Mouse (Mus musculus) gastrocnemius, postnatal 36 days (tissue): ENCODE measurements around the gene Tmem164. TPM values are rescaled to one million over a fixed set of nuclear protein-coding genes. Genes with fewer than 3 reads are reported as not detected.
"Not testable (repeated sequence)": the region's sequence is repeated elsewhere in the genome, so short reads cannot be mapped to it uniquely, and the experiment has no call there.

ENCODE experiments used
- DNase-seq, 2 experiments: peaks; one replicate each; pipeline ENCODE4 v3.0.0; 2022
- intact Hi-C: fragments of 180-260 bp; cut with DNase I; formaldehyde crosslinking; loops from one replicate; pipeline ENCODE4 v1.15.1; 2025
- long read RNA-seq, 2 experiments: library from polyadenylated mRNA; stranded (forward); transcript quantifications; one replicate each; pipeline ENCODE4 v2.0.0; 2021
- total RNA-seq, 2 experiments: library from RNA; stranded (reverse); gene quantifications; 2 replicates each; pipeline ENCODE4 v1.2.3; 2021

Gene Tmem164
- total RNA-seq = 1 to 10 TPM; 2.4 to 2.6 TPM
- long read RNA-seq, experiment 1 = 0 reads
- long read RNA-seq, experiment 2, partial matches to known transcripts = 1 of 3 reads
- long read RNA-seq, experiment 2, other reads (novel, unspliced or antisense) = 2 of 3 reads

DNA sequence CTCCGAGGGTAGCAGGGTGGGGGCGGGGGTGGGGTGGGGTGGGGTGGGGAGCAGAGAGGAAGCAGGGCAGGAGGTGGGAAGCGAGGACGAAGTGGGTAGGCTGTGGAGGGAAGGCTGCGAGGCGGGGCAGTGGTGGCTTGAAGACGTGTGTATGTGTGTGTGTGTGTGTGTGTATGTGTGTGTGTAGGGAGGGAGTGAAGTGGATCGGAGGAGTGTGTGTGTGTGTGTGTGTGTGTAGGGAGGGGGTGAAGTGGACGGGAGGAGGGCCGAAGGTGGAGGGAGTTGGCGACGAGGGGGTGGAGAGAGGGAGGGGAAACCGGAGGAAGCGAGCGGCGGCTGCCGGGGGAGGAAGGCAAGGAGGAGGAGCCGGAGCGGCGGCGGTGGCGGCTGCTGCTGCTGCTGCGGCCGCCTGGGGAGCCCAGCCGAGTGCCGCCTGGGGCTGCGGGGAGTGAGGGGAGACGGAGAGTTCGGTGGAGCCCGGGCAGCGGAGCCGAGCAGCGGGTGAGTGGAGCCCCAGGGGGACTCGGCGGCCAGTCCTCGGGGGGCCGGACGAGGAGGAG is at the start of gene Tmem164:
Gene Tmem164, plus strand, starts transcription at position 351 of the 560 bp plus-strand sequence.
- intact Hi-C loops = no loop called here
- peak; percentile 64 to 73 for DNase-seq

DNA sequence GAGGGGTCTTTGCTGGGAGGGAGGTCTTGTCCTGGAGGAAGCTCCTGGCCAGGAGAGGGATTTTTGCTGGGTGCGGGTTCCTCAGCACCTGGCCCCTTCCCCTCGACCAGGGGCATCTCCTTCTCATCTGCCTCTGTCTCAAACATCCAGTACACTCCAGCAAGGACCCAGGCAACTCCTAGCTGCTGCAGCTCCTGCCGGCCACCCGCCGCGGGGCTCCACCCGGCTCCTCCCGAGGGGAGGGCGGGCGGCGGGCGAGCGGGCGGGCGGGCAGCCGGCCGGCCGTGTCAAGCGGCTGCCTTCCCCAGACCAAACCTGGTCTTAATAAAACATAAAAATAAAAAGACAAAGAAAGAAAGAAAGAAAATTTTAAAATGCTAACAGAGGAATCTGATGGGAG is 48.2 kb upstream of the Tmem164 start:
- DNase-seq, intact Hi-C loops: not testable (repeated sequence)

DNA sequence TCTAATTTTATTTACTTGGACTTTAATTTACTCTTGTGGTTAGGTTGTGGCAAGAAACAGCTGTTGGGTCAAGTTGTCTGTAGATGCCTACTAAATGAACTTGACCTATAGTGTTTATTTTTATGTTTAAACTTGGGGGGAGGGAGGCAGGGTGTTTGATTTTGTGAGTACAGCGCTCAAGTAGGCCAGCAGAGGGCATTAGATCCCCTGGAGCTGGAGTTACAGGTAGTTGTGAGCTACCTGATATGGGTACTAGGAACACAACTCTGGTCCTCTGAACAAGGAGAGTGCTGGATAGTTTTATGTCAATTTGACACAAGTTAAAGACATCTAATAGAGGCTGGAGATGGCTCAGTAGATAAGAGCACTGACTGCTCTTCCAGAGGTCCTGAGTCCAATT is 34.0 kb upstream of the Tmem164 start:
- DNase-seq = no peak
- intact Hi-C loops = no loop called here

DNA sequence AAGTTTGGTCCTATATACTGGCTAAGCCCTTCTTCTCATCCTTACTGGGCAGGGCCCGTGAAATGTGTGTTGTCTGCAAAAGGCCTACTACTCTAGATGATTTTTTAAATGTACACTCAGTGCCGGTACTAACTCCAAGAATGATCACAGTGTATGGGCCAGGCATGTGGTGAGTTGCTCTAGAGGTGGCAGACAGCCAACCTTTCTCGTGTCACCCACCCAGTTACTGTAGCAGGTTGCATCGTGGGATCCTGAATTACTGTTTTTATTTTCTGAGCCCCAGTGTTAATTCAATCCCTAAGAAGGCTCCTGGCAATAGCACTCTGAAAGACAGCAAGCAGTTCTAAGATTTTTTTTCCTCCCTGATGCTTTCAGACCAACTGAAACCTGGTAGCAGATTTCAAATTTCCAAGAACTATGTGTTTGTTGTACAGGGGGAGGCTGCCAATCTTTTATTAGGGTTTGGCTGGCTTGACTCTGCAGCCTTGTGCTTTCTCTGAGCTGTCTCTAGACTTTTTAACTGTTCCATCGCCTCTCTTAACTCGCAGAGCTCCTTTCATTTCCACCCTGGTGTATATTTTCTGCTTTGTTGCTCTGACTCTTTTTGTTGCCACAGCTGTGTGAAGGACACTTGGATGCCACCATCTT is 31.0 kb upstream of the Tmem164 start:
- no peak for DNase-seq

DNA sequence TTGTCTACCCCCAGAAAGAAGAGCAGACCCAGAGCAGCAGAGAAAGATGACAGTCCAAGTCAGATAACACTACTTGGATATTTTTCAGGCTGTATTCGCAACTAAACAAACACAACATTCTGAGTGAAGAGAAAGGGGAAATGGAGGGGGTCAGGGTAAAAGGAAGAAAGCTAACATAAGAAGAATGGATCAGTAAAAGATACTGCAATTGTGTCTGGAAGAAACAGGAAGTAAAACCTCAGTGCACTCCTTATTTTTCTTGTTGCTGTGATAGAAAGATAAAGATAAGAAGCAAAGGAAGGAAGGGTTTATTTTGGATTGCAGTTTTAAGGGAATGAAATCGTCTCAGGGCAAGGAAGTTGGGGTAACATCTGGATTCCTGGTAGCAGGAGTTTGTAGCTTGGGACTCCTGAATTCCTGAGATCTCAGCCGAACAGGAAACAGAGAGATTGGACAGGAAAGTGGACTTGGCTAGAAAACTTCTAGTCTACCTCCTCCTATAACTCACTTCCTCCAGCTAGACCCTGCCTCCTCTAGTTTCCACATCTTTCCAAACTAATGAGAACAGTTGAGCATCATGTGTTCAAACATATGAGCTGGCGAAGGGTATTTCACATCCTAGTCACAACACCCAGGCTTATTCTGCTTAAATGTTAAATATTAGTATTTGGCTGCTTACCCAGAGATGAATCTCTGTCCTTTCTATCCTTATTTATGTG is 16.3 kb upstream of the Tmem164 start:
- no peak for DNase-seq
- intact Hi-C loops = no loop called here

More for the DNA sequence above, 31.0 kb upstream of the Tmem164 start:
- intact Hi-C loops = no loop called here

DNA sequence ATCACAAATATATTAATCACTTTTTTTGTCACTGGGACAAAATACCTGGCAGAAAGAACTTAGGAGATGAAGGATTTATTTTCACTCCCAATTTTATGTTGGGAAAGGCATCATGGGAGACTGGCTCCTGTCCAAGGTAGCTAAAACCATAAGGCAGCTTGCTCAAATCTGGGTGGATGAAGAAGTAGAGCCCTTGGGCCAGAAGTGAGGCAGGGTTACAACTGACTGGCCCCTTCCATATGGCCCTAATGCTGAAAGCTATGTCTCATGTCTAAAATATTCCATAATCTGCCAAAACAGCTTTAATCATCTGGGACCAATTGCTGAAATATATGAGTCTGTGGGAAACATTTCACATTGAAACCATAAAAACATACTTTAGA is 15.8 kb upstream of the Tmem164 start:
- DNase-seq = no peak
- intact Hi-C loops = no loop called here

DNA sequence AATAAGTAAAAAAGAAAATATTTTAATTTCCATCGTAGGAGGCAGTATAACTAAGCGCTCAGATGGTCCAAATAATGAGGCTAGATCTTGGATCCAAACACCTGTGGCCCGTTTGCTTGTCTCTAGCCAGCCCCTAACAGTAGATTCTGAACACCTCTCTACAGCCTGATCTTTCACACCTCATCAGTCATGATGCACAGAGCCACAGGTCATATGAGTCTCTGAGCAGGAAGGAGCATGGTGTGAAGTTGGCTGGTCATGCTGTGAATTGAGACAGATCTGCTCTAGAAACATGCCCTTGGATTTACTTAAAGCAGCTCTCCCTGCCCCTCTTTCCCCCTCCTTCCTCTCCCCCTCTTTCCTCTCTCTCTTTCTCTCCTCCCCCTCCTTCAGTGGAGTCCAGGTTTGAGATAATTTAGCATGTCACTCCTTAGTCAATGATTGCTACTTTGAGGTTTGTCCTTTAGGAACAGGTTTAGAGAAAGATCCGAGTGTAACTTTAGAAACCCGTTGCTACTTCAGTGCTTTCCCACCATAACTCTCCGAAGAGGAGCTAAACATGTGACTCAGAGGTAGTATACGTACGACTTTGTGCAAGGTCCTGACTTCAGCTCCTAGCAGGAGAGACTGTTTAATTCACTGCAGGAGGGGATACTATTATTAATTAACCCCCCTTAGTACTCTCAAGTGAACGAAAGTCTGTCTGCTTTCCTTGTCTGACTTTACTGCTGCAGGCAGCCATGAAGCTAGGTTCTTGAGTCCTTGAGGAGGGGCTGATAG is 11.7 kb upstream of the Tmem164 start:
- no peak for DNase-seq
- intact Hi-C loops = no loop called here

DNA sequence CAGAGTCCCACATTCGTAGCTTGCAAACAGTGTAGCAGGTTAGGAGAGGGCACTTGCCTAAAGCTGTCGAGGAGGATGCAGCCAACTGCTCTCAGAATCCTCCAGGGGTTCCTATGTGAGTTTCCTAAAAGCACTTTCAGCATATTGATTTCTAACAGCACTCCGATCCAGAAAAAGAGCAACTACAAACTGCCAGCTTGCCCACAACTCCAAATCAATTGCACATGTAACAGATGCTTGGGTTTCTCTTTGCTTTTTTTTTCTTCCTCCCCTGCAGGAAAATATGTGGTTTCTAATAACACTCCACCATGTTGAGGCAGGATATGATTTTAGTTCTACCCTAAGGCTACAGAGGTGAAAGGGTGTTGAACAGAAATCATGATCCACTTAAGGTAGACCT is 11.1 kb upstream of the Tmem164 start:
- intact Hi-C loops = no loop called here
- DNase-seq = no peak

DNA sequence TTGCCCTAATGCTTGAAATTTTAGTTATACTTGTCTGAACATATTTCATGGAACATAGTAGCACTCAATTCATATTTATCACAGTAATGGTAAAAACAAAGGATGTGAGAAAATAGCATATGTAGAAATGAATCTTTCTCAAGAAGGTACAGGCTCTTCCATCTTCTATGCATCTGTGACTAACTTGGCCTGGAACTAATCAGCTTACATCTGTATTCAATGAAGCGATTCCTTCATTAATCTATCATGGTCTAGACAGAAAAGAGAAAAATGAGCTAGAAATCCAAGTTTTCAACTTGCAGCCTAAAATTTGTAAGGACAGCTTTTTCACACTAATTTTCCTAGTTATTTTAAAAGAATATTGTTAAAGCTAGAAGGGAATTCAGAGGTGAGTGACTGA is 10.1 kb upstream of the Tmem164 start:
- intact Hi-C loops = no loop called here
- no peak for DNase-seq

DNA sequence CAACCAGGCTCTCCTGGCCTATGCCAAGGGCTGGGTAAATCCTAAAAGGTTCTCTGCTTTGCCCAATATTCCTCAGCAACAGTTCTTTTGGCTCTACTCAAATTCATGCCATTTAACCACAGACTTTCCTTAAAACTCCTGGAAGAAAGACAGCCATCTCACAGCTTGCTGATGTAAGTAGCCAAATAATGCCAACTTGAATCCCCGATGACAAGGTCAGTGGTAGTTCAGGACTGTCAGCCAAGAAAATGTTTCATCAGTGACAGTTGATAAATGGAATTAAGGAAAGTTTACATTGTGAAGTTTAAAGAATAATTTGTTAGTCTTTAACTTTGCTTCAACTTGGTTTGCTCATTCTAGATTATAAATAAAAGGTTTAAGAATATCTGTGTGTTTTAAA is 8.5 kb upstream of the Tmem164 start:
- DNase-seq = no peak
- intact Hi-C loops = no loop called here

DNA sequence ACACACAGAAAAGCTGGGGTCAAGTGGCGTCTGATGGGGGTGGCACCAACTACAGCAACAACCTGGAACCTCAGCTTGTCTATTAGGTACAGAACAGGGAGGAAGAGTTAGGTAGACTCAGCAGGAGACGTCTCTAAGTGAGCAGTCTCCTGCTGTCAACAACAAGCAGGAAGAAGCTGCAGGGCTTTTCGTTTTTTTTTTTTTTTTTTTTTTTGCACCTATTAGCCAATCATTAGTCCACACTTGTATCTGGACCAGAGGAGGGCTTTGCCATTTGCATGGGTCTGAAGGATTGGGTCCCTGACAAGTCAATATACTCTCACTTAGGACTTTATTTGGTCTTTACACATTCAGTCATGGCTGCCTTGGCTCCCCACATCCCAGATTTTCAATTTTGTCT is 4.0 kb upstream of the Tmem164 start:
- no peak for DNase-seq
- intact Hi-C loops = no loop called here

DNA sequence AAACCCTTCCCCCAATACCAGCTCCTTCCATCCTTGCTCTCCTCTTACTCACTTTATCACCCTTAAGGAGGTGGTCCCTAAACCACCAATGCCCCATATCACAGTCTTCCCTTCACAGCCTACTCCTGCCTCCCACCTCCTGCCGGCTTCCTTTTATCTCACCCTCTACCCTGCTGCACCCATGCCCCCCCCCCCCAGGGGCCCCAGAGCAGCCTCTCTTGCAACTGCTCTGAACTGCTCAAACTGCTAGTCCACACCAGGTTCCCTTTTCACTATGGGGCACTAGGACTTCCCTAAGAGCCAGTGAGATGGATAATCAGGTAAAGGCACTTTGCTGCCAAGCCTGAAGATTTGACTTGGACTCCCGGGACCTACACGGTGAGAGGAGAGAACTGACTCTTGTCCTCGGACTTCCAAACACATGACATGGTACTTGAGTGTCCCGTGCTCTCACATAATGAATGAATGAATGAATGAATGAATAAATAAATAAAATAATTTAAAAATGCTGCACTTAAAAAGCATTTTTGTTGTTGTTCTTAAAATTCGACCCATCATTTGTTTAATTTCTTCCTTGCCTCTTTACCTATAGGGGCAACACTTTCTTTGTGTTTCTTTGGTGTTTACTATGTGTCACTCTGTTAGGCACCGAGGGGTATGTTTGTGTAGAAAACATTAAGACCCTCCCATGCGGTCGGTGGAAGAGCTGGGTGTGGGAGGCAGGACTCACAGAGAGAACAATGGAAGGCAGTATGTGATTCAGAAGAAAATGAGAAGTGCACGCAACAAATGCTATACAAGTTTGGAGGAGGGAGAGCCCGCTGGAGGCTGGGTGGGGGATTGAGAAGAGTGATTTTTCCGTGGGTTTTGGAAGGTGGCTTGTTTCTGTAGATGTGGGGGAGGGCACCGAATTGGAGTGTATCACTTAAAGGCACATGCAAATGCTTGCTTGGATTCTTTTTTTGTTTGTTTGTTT is 2.4 kb upstream of the Tmem164 start:
- DNase-seq = no peak
- intact Hi-C loops = no loop called here

DNA sequence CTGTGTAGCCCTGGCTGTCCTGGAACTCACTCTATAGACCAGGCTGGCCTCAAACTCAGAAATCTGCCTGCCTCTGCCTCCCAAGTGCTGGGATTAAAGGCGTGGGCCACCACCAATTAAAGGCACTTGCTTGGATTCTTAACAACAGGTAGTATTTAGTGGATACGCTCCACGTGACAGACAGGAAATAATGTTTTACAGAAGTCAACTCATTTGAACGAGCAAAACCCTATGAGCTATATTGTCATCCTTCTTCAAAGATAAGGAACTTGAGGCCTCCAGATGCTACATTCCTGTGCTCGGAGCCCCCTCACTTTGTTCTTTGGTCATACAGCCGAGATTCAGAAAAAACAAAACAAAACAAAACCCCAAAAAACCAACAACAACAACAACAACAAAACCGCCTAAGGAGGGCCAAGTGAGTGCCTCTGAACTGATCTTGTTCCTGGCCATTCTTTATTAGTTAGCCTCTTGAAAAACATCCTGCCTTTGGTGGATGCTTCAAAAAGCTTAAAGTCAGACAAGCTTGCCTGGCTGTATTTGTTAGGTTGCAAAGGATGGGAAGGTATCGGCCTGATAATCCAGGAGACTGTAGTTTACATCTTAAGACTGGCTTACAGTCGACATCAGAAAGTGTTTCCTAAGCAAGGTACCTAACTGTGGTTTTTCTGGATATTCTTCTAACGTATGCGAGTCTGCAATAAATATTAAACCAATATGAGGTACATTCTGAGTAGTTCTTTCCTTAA is 1.5 kb upstream of the Tmem164 start:
- DNase-seq = no peak
- intact Hi-C loops = no loop called here

DNA sequence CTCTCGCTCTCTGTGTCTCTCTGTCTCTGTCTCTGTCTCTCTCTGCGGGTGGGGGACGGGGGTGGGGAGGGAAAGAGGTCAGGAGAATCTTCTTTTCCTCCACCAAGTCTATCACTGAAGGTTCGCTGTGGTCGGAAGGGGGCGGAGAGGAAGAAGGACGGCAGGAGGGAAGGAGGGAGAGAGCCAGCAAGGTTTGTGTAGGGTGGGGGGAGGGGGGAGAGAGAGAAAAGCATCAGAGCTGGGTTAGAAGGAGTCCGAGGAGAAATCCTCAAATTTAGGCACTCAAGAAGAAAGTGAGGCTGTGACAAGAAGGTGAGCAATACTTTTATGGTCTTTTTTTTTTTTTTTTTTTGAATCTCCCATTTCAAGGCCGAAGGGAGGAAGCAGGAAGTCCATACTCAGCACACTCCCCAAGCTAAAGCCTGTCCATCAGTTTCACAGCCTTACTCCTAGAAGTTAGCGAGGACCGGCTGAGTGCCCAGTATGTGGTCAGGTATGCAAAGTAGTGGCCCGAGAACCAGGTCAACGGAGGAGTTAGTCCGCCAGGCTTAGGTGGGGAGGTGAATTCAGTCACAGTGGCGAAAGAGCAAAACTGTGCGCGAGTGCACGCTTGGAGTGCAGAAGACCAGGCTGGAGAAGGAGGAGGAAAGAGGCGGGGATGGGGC is 683 bp upstream of the Tmem164 start:
- peak in 1 of 2 experiments; percentile 36 for DNase-seq
- intact Hi-C loops = no loop called here

DNA sequence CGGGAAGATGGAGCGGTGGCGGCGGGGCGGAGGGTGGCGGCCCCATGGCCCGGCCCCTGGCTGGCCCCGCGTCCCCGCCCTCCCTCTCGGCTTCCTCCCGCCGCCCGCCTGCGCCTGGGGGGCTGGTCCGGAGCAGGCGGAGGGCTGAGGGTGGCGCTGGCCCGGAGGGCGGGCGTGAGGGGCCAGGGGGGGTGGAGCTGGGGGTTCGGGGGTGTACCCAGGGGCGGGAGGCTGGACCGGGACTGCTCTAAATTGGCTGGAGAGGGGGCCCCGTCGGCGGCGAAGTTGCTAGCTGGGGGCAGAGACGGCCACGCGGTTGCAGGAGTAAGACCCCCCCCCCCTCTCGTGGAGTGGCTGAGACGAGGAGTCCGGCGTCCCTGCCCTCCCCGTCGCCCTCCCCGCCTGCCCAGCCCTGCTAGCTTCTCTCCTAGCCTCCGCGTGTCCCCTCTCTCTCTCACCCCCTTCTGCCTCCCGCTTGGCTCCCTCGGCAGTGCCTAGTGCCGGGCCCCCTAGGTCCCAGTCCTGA is 473 bp downstream of the Tmem164 start:
- DNase-seq = peak; percentile 13 to 58
- intact Hi-C loops = no loop called here

DNA sequence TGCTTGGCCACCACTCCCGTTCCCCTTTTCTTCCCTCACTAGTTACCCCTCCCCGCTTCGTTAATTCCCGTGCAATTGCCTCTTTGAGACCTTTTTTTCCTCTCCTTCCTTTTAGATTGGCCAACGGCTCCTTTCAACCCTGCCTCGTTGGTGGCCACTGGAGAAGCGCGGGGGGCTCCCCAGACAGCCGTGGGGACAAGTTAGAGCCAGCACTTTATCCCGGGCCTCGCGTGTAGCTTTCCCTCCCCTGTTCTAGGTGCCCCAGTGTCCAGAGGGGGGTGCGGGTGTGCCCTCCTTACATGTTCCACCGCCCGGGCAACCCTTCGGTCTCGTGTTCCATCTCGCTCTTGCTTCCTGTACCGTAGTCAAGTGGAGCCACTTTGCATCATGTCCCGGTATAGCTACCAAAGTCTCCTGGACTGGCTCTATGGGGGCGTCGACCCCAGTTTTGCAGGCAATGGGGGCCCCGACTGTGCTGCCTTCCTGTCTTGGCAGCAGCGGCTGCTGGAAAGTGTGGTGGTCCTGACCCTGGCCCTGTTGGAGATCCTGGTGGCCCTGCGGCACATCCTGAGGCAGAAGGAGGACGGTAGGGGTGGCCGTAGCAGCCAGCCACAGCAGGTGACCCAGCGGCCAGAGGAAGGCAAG is 1.1 kb downstream of the Tmem164 start:
- DNase-seq = peak in 1 of 2 experiments; percentile 8
- intact Hi-C loops = no loop called here

DNA sequence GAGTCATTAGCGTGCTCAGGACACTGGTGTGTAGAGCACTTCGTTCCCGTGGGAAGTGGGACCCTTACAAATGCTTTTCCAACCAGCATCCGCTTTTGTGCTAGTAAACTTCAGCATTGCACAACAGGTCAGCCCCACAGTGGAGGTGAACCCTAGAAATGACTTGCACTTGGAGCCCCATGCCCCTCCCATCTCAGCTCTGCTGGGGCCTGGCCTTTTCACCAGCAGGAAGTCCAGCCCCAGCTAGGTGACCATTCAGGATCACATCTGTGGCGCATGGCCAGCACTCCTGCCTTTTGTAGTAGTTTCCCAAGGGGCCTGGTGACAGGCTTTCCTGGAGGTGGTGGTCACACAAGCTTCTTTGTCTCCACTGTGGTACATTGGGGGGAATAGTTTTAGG is 1.8 kb downstream of the Tmem164 start:
- intact Hi-C loops = no loop called here
- no peak for DNase-seq

DNA sequence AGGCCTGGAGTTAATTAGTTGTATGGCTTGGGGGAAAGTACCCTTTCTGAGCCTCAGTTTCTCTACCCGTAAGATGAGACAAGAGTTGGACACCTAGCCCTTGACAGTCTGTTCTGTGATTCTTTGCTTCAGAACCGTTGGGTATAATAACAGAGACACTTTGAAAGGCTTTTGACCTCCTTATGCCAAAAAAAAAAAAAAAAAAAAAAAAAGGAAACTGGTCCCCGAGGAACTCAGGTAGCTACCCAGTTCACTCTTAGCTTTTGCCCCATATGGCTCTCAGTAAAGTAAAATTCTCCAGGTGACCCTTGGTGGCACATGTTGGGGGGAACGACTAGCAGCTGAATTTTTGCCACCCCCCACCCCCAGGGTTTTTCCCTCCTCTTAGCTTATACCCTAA is 3.5 kb downstream of the Tmem164 start:
- DNase-seq = no peak
- intact Hi-C loops = no loop called here
